Mouse (Mus musculus): ENCODE measurements at regions not wholly inside any gene's neighbourhood (a gene's known extent, or its start where the extent isn't known, plus 50 kb on each side); places are given as distances from the start of the nearest gene placed in this dataset.
A peak's percentile ranks its signal among the peaks of the same experiment; 100 is the strongest.

DNA sequence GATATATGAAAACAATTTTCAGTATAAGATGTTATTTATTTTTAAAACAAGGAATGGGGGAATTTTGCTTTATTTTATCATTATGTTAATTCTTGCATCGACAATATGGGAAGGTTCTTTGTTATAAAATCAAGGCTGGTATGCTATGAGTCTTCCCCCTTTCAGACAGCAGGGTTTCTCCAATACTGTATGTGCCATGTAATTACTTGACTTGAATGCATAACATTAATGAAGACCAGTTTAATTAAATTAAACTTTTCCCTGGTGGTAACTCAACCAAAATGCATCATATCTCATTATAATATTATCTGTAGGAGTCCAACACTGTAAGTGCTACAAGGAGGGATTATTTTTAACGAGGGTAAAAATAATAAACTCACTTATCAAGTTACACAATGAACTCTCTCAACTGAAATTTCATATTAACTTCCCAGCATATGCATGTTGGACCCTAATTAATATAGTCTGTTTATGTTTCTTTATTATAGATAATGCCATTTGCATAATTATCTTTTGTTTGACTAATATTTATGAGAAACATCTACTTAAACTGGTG, 1749.2 kb upstream of the Tenm3 start:
- 66% methylated on average over 2 of the region's 2 CpGs for WGBS
- H3K4me2 ChIP-seq = no peak overlapping the region
- H3K27me3 ChIP-seq = no peaks in the 10 kb centered on the region
- no peaks in the 10 kb centered on the region for H3K36me3 ChIP-seq
- no peak overlapping the region for H3K4me3 ChIP-seq
- H3K27ac ChIP-seq = no peak overlapping the region
- peak; percentile 73 for ATAC-seq (ENCODE audit: low FRiP score)
- H3K9me3 ChIP-seq = no peaks in the 10 kb centered on the region
- H3K4me1 ChIP-seq (replicated peaks) = no peaks in the 10 kb centered on the region
- H3K9ac ChIP-seq = no peak overlapping the region

All from hindbrain, embryonic 13.5 days (tissue).